Mouse (Mus musculus): ENCODE data around the gene Zg16.

DNA sequence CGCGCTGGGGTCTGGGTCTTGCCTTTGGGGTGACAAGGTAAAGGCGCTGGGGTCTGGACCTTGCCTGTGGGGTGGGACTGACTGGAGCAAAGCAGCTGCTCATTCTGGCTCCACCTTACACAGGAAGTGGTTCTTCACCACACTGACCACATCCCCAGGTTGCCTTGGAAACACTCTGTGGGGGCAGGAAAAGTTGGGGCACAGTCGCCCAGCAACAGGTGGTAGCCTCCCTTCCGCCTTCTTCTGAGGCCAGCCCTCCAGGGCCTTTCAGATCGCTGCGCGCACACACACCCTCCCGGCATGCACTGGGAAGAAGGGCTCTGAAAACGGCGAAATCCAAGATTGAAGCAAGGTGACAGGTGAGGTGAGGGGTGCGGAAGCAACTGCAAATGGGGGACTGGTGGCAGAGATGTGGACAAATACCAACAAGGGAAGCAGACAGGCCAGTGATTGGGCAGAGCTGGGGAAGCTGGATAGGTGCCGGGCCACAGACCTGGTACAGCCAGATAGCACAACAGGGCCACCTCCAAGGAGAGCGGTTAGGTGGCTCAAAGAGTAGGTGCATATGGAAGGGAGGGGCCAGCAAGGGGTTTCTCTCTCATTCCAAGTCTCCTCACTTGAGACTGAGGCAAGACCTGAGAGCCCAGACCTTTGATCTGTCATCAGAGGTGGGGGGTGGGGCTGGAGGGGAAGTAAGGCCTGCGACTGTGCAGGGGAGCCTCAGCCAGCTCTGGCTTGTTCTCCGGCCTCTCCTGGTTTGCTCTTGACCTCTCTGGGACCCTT is 4.2 kb upstream of the Zg16 start, which contains the start of gene AI467606:
- TF ChIP-seq CTCF (IDR thresholded peaks at IDR 0.05; ENCODE audit: low read depth) (no peak), EP300 (IDR thresholded peaks at IDR 0.05; ENCODE audit: low read depth) (no peak)

Measured in heart, postnatal 0 days (tissue).